In genomic region chr17:65562761-65563160, GRCm38 (mm10) we compare ENCODE assay signal across 9 mouse cellular contexts. TPM values are rescaled to one million over a fixed set of nuclear protein-coding genes. Genes with fewer than 3 reads are reported as not detected.
DNase-seq lines count a peak whose midpoint lies in the region; ATAC-seq and TF ChIP-seq lines count a peak whose summit lies in the region.
"Had no signal": no experiment of that assay in that cellular context is flagged by ENCODE, and none has a peak within 500 bp of the region (broad histone marks: within the 10 kb centered on the region; RNA-seq: fewer than 3 reads in every experiment).

No protein-coding gene starts in this region.

- H3K9ac ChIP-seq in hindbrain, postnatal 0 days (replicated peaks; ENCODE audit: low read length), result no peak overlapping the region
- H3K9ac ChIP-seq in liver, postnatal 0 days (replicated peaks), result no peak overlapping the region

- 2% methylated on average over 5 of the region's 5 CpGs for WGBS in thymus, adult 2 months
- WGBS in hindbrain, postnatal 0 days, result 8% methylated on average over 5 of the region's 5 CpGs
- 2% methylated on average over 5 of the region's 5 CpGs for WGBS in liver, postnatal 0 days (ENCODE audit: insufficient replicate concordance)

- 0 out of 2 replicates have a peak, but pooled peaks cover 3% of the 10 kb centered on the region for H3K4me1 ChIP-seq in thymus, adult 2 months (replicated peaks; ENCODE audit: control insufficient read depth, insufficient read depth, low read length)
- H3K4me1 ChIP-seq in hindbrain, postnatal 0 days (ENCODE audit: insufficient read depth, low read length), result no peaks in the 10 kb centered on the region
- H3K4me1 ChIP-seq in liver, postnatal 0 days (ENCODE audit: insufficient read depth), result peaks cover 4% of the 10 kb centered on the region

- H3K36me3 ChIP-seq in thymus, adult 2 months (ENCODE audit: control insufficient read depth, insufficient read depth, low read length), result no peaks in the 10 kb centered on the region
- no peaks in the 10 kb centered on the region for H3K36me3 ChIP-seq in hindbrain, postnatal 0 days (ENCODE audit: insufficient read depth, low read length)
- H3K36me3 ChIP-seq in liver, postnatal 0 days (replicated peaks; ENCODE audit: insufficient read depth, low read length), result no peaks in the 10 kb centered on the region

- TF ChIP-seq POLR2A in thymus, adult 2 months (IDR thresholded peaks at IDR 0.05; ENCODE audit: control insufficient read depth, extremely low read depth, insufficient read depth, low read length, poor library complexity), result no peak

- no peaks in the 10 kb centered on the region for H3K9me3 ChIP-seq in hindbrain, postnatal 0 days (ENCODE audit: low read length)
- no peaks in the 10 kb centered on the region for H3K9me3 ChIP-seq in liver, postnatal 0 days (ENCODE audit: low read length)

- no peak for TF ChIP-seq CTCF in thymus, adult 2 months (IDR thresholded peaks at IDR 0.05; ENCODE audit: borderline replicate concordance, control insufficient read depth, extremely low read depth, insufficient read depth, low read length, poor library complexity)
- peak; percentile 81 for TF ChIP-seq CTCF in hindbrain, postnatal 0 days (IDR thresholded peaks at IDR 0.05; ENCODE audit: low read depth)
- peak; percentile 76 for TF ChIP-seq CTCF in liver, postnatal 0 days (IDR thresholded peaks at IDR 0.05; ENCODE audit: low read depth)

- no peak overlapping the region for H3K27ac ChIP-seq in thymus, adult 2 months (ENCODE audit: control insufficient read depth, insufficient read depth, low read length)
- no peak overlapping the region for H3K27ac ChIP-seq in hindbrain, postnatal 0 days
- no peak overlapping the region for H3K27ac ChIP-seq in liver, postnatal 0 days (ENCODE audit: low read depth)

- H3K4me3 ChIP-seq in thymus, adult 2 months (ENCODE audit: control insufficient read depth, insufficient read depth, low read length), result no peak overlapping the region
- no peak overlapping the region for H3K4me3 ChIP-seq in hindbrain, postnatal 0 days (ENCODE audit: low read length)
- H3K4me3 ChIP-seq in liver, postnatal 0 days (ENCODE audit: low read depth, low read length), result no peak overlapping the region

- DNase-seq in cerebellum, adult 11 months, result peak; percentile 36
- no peak for DNase-seq in cerebellum, adult 11-12 months
- DNase-seq in thymus, adult 2 months, result peak; percentile 42
- no peak for DNase-seq in thymus, adult 18-20 months
- DNase-seq in embryo, embryonic 11 days, result peak; percentile 82
- peak; percentile 93 for DNase-seq in hindbrain, postnatal 0 days (ENCODE audit: low spot score)
- peak; percentile 57 for DNase-seq in liver, postnatal 0 days
- peak; percentile 86 for DNase-seq in right cerebral cortex, postnatal 4 days

- H3K4me2 ChIP-seq in hindbrain, postnatal 0 days (ENCODE audit: low read depth, low read length), result no peak overlapping the region
- H3K4me2 ChIP-seq in liver, postnatal 0 days (ENCODE audit: low read depth, low read length), result no peak overlapping the region

- ATAC-seq in hindbrain, postnatal 0 days, result no peak
- ATAC-seq in liver, postnatal 0 days, result no peak

- TF ChIP-seq EP300 in liver, postnatal 0 days (IDR thresholded peaks at IDR 0.05; ENCODE audit: low read depth), result no peak

- H3K27me3 ChIP-seq in thymus, adult 2 months (ENCODE audit: control insufficient read depth, insufficient read depth, low read length), result no peaks in the 10 kb centered on the region
- no peaks in the 10 kb centered on the region for H3K27me3 ChIP-seq in hindbrain, postnatal 0 days (ENCODE audit: insufficient read depth, low read length)
- no peaks in the 10 kb centered on the region for H3K27me3 ChIP-seq in liver, postnatal 0 days (ENCODE audit: insufficient read depth, low read length)

RNA-seq across cellular contexts. Expression of gene Tmem232, which starts 22.2 kb away (rescaled TPM):
- polyA plus RNA-seq in thymus, adult 2 months (2012; rRNA removed), result 0.05 TPM in 1 of 2 replicates, not detected in the other
- total RNA-seq in hindbrain, postnatal 0 days (2014; rRNA removed), result 1.6 and 2.0 TPM in 2 replicates
- 0.89 and 1.3 TPM in 2 replicates for polyA plus RNA-seq in hindbrain, postnatal 0 days (2015; fragmentation: Nextera tagmentation; extraction: Ambion mirVana)
- not detected in 2 replicates for polyA plus RNA-seq in liver, postnatal 0 days (2015; fragmentation: Nextera tagmentation; extraction: Ambion mirVana)
- polyA plus RNA-seq: large intestine, adult 2 months had no signal

RNA-seq across cellular contexts. Expression of gene Vapa, which starts 50.6 kb away (rescaled TPM):
- 32.9 and 58.0 TPM in 2 replicates for polyA plus RNA-seq in thymus, adult 2 months (2012; rRNA removed)
- total RNA-seq in hindbrain, postnatal 0 days (2014; rRNA removed), result 97.4 and 103 TPM in 2 replicates
- 296 and 298 TPM in 2 replicates for polyA plus RNA-seq in hindbrain, postnatal 0 days (2015; fragmentation: Nextera tagmentation; extraction: Ambion mirVana)
- 84.0 and 93.8 TPM in 2 replicates for polyA plus RNA-seq in liver, postnatal 0 days (2015; fragmentation: Nextera tagmentation; extraction: Ambion mirVana)

Comparison
In these comparisons a context has a peak if more than half of its experiments do, and no peak if none do; other contexts are left out.
1. DNase-seq: peak in cerebellum, adult 11 months (single experiment), thymus, adult 2 months (single experiment), embryo, embryonic 11 days (single experiment), hindbrain, postnatal 0 days (single experiment), liver, postnatal 0 days (single experiment) and right cerebral cortex, postnatal 4 days (single experiment); none in cerebellum, adult 11-12 months (single experiment) and thymus, adult 18-20 months (0 of 2).